Mouse (Mus musculus) megakaryocyte-erythroid progenitor cell, adult 5-6 weeks (primary cell): ENCODE data around the gene Zbtb16. TPM values are rescaled to one million over a fixed set of nuclear protein-coding genes. Genes with fewer than 3 reads are reported as not detected.

Experiments used
- ATAC-seq: replicated peaks from 2 replicates; pipeline ENCODE4 v1.8.0; 2016; ENCODE audit warnings: mild to moderate bottlenecking, inconsistent platforms; ENCODE audit not compliant: severe bottlenecking, poor library complexity, low FRiP score, low TSS enrichment
- total RNA-seq, 2 experiments: library from RNA; stranded (forward) in 1 of 2; stranded (reverse) in 1 of 2; fragments of 200-1000, 215-1000 nt in 1 of 2; fragments of >200 nt in 1 of 2; fragmentation: Nextera tagmentation in 1 of 2; gene quantifications; 2 replicates each; pipeline ENCODE4 v1.2.3; 2014 to 2017

The Zbtb16 gene
- total RNA-seq, 2 experiments from 2014 or later: 2.3 to 4.0 TPM

- ATAC-seq: no peak
These were observed 4.2 kb downstream of the Zbtb16 start for GRCm38 (mm10) chr9:48831560-48832460.

- no peak for ATAC-seq
These were observed 7.2 kb downstream of the Zbtb16 start for GRCm38 (mm10) chr9:48828839-48829238.

- peak; percentile 54 for ATAC-seq
These were observed 9.6 kb downstream of the Zbtb16 start for GRCm38 (mm10) chr9:48826377-48826889.

- no peak for ATAC-seq
These were observed 11.4 kb downstream of the Zbtb16 start for GRCm38 (mm10) chr9:48824533-48825130.

GRCm38 (mm10) chr9:48823851-48824250, 12.2 kb downstream of the Zbtb16 start:
- ATAC-seq: no peak

GRCm38 (mm10) chr9:48823319-48823705, 12.7 kb downstream of the Zbtb16 start:
- no peak for ATAC-seq

- ATAC-seq: no peak
These were observed 13.3 kb downstream of the Zbtb16 start for GRCm38 (mm10) chr9:48822586-48823318.

- no peak for ATAC-seq
These were observed 14.0 kb downstream of the Zbtb16 start for GRCm38 (mm10) chr9:48821916-48822585.

- ATAC-seq: no peak
These were observed 14.6 kb downstream of the Zbtb16 start for GRCm38 (mm10) chr9:48821431-48821830.

- no peak for ATAC-seq
These were observed 15.2 kb downstream of the Zbtb16 start for GRCm38 (mm10) chr9:48820791-48821190.

- no peak for ATAC-seq
These were observed 16.3 kb downstream of the Zbtb16 start for GRCm38 (mm10) chr9:48819695-48820094.

GRCm38 (mm10) chr9:48819137-48819536, 16.9 kb downstream of the Zbtb16 start:
- ATAC-seq: no peak

GRCm38 (mm10) chr9:48817907-48818306, 18.1 kb downstream of the Zbtb16 start:
- no peak for ATAC-seq

- no peak for ATAC-seq
These were observed 18.6 kb downstream of the Zbtb16 start for GRCm38 (mm10) chr9:48817399-48817793.

- ATAC-seq: no peak
These were observed 19.2 kb downstream of the Zbtb16 start for GRCm38 (mm10) chr9:48816678-48817398.

- no peak for ATAC-seq
These were observed 19.9 kb downstream of the Zbtb16 start for GRCm38 (mm10) chr9:48816157-48816556.

- ATAC-seq: peak; percentile 60
These were observed 21.0 kb downstream of the Zbtb16 start for GRCm38 (mm10) chr9:48814881-48815495.
